Mouse (Mus musculus) kidney, adult 8-10 months (tissue): ENCODE results near the gene Tubgcp3.

Experiments used
- DNase-seq, 2 experiments: peaks; one replicate each; pipeline ENCODE4 v3.0.0; 2022

The Tubgcp3 gene

DNA sequence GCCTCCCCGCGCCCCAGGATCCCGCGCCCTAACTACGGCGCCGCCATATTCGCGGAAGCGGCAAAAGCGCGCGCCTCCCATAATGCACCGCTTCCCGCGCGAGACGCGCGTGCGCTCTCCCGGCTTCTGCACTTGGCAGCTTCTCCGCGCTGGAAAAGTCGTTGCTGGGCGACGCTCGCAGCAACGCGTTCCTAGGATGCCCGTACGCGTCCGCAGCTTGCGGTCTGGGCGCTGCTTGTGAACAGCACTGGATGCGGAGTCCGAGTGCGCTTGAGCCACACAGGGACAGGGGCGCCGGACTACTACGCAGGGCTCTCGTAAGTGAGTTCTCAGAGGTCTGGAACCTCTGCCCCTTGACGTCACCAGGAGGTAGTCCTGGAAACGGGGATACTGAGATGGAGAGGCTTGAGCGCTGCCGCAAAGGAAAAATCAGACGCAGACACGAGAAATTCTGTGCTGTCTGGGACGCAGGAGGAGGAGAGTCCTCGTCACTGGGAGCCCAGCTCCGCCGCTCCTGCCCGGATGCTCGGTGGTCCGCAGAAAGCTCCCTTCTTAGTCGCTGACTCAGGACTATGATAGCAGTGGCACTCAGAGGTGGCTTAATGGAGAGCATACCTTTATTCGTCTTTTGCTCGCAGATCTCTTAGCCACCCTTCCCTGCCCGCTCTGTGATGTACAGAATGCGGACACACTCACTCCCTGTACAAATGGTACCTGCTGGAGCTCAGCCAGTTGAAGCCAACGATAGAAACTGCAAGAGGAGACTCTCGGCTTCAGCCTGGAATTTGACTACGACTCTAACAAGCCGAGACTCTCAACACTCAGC is at the start of gene Tubgcp3:
TSS of gene Tubgcp3 (minus strand) at position 193 of the 826 bp plus-strand sequence.
- peak; percentile 77 to 88 for DNase-seq

DNA sequence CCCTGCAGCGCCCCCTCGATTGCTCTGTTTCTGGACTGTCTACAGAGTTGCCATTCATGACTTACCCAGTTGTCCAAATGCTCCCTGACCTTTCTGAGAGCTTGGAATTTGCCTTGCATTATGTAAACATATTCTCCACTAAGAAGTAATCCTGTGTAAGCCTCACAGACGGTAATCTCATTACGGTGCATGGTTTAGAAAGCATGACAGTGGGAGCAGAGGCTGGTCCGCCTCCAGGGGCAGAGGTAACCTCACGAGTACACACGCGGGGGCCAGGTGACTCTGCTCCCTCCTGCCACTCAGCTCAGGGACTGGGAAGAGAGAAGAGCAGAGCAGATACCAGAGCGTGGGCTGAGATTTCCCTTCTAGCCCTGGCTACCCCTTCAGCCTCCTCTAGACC is 47.0 kb upstream of the Tubgcp3 start:
- peak; percentile 70 to 76 for DNase-seq

GRCm38 (mm10) chr8:12715861-12716585 is 44.0 kb upstream of the Tubgcp3 start:
- peak; percentile 66 to 79 for DNase-seq

DNA sequence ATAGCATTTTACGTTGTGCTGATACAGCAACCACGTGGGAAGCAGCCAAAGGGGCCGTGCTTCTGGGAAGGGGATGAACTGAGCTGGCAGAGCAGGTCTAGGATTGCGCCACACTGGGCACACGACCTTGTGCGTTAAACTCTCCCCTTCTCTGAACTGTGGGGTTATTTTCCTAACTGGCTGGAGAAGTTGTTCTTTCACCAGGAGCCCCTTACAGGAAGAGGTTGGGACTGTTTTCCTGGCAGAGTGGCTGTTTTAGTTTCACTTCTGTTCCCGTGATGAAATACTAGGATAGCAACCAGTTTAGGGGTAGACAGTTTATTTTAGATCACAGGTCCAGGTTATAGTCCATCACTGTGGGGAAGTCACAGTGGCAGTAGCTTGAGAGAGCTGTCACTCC is 39.6 kb upstream of the Tubgcp3 start:
- DNase-seq, result no peak

DNA sequence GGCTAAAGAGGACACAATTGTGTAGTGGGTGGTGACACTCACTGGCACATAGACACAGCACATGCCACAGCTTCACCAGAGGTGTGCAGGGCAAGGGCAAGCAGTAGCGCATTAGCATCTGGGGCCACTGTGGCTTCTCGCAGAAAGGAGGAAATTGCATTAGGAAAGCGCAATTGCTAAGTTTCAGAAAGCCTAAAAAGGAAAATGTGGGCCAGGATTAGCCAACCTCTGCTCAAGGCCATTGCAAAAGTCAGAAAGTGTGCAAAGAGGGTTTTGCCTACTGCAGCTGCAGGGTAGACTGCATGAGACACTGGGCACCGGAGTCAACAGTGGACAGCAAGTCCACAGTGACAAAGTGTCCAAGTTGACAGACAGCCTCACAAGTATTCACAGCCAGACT is 31.5 kb upstream of the Tubgcp3 start:
- no peak for DNase-seq

DNA sequence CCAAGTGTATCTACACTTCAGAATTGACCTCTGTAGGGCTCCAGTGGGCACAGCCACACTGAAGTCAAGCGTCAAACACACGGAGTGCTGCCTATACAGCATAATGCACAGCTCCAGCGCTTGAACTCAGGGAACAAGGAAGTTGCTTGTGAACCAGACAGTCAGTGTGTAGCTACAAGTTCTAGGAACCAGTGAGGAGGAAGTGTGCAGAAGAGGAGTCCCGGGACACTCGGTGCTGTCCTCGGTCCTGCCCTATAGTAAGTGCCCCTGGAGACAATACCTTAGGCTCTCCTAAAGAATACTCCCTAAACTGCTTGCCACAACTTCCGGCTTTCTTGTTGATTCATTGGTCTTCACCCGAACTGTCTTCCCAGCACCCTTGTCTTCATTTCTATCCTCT is 30.2 kb upstream of the Tubgcp3 start:
- no peak for DNase-seq

DNA sequence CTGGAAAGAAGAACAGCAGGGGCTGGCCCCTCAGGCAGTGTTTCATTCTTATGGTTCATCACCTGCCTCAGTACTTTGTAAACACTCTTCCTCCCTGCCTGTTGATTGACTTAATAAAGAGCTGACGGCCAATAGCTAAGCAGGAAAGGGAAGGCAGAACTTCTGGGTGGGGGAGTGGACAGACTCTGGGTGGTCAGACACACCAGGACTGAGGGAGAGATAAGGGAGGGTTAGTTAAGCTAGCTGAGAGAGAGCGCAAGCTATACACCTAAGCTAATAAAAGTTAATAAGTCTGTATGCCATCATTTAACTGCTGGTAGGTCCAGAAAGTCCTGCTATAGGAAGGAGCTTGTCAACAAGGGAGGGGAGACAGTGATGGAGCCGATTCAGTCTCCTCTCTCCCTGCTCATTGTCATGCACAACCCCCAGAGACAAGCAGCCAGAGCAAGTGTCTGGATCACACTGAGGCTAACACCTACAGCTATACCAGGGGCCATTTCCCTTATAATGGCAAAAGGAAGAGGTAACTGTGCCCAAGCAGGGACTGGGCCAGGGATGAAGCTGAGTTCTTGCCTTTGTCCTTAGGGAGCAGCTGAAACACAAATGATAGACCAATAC is 26.7 kb upstream of the Tubgcp3 start:
- no peak for DNase-seq

- DNase-seq, result no peak
Observed at GRCm38 (mm10) chr8:12688851-12689250, 16.8 kb upstream of the Tubgcp3 start.

DNA sequence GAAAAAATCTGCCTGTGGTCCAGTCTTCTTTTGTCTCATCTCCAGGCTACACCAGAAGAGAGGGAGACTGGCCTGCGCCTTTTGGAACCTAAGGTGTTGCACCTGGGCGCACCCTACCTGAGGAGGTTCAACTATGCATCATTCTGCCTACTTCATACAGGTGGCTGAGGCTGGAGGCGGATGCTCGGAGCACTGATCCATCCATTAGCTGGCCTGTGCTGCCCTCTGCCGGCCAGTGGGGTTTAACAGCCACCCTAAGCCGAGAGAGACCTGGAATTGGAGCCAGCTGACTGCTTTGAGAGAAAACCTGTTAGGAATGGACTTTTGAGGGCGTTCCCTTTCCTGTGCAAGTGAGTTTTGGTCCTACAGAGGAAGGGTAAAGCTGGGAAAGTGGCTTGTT is 5.5 kb upstream of the Tubgcp3 start:
- peak; percentile 62 to 88 for DNase-seq

DNA sequence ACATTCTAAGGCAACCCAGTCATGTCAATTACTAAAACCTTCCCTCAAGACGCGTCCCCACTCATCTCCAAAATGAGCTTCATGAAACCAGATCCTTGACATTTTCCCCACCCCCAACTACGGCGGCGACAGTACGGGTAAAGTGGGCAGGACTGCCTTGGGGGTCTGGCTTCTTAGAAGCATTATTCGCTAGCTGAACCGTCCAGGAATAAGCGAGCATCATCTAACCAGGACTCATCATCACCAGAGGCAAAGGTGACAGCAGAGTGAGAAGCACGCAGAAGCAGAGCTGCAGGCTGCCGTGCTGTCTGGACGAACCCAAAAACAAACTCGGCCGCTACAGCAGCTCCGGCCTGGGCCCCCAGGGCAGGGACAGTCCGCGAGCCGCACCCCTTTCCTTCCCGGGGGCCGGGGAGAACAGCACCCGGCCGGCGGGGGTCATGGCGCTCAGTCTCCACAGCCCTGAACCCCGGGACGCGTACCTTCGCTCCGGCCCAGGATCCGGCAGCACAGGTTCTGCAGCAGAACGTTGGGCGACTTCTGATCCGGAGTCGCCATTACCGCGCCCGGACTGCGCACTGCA is 484 bp downstream of the Tubgcp3 start:
- DNase-seq, result peak in 1 of 2 experiments; percentile 7

DNA sequence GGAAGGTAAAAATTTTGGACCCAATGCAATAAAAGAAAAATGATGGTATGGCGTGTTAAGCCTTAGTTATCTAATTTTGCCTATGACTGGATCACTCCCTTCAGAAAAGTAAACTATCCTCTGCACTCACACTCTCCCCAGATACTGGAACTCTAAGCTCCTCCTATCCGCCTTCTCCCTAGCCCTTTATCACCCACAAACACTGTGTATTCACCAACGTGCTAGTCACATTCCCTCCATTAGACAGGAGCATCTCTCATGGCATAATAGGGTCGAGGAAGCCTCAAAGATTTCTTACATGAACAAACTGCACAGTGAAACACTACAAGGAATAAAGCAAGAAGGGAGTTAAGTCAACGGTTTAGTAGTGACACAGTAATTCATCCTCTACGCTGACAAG is 1.1 kb downstream of the Tubgcp3 start:
- DNase-seq, result no peak

DNA sequence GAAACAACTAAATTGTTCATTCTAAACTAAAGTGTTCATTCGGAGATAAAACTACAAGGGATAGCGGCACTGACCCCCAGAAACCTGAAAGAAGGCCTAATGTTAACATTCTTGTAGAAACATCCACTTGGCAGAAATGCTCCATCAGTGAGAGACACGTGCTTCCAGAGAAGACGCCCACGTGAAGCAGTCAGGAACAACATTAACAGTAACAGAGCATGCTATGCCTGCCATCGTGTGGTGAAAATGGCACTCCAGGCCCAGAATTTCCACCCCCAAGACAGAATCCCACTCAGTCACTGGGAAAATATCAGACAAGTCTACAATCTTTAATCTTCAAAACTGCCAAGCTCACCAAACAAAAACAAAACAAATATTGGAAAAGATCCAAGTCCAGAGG is 3.2 kb downstream of the Tubgcp3 start:
- DNase-seq, result peak; percentile 16 to 26

GRCm38 (mm10) chr8:12666530-12666929 is 5.5 kb downstream of the Tubgcp3 start:
- DNase-seq, result peak; percentile 25 to 33

DNA sequence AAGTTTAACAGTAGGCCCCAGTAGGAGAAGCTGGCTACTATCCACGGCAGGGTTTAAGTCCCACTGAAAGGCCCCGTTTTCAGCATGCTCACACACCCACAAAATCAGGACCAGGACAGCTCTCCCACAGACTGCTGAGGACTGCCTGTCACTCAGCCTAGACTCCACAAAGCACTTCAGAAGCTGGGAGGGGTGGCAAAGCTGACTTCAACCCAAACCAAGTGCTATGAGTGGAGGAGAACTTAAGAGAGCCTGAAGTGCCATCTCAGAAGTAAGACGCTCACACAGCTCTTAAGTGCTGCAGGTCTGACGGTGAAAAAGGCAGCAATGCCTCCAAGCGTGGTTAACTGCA is 9.0 kb downstream of the Tubgcp3 start:
- no peak for DNase-seq

- no peak for DNase-seq
Observed at GRCm38 (mm10) chr8:12662375-12663104, 9.5 kb downstream of the Tubgcp3 start.

GRCm38 (mm10) chr8:12657411-12657810 is 14.6 kb downstream of the Tubgcp3 start:
- DNase-seq, result no peak

DNA sequence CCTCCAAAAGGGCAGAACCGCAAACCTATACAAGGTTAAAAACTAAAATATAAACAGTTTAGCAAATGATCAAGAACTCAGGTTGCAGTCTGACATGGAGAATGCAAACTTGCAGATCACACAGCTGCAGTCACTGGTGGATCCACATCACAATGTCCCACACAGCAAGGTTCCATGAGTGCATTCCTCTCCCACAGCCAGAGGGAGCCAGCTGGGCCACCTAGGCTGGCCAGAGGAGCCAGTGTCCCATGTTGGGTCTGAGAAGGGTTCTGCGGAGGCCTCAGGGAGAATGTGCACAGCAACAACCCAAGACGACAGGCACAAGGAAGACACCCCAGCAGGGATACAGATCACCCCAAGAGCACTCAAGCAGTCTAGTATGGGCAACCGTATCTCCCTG is 20.8 kb downstream of the Tubgcp3 start:
- no peak for DNase-seq

- DNase-seq, result no peak
Observed at GRCm38 (mm10) chr8:12650495-12650894, 21.6 kb downstream of the Tubgcp3 start.

GRCm38 (mm10) chr8:12648951-12649350 is 23.1 kb downstream of the Tubgcp3 start:
- no peak for DNase-seq

DNA sequence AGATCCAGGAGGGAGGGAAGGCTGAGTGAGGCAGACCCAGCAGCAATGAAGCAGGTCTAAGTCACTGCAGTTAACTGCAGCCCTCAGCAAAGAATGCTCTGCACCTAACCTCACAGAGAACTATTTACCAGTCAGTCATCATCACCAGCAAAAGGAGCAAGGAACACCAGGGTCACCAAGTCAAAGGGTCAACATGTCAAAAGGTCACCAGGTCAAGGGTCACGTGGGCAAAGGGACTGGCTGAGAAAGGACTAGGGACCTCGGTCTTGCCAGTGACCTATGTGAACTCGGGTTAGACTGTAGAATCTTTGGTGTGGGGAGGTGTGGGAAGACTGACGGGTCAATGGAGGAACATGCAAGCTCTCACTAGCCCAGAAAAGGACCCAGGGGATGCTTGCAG is 25.5 kb downstream of the Tubgcp3 start:
- peak in 1 of 2 experiments; percentile 15 for DNase-seq

DNA sequence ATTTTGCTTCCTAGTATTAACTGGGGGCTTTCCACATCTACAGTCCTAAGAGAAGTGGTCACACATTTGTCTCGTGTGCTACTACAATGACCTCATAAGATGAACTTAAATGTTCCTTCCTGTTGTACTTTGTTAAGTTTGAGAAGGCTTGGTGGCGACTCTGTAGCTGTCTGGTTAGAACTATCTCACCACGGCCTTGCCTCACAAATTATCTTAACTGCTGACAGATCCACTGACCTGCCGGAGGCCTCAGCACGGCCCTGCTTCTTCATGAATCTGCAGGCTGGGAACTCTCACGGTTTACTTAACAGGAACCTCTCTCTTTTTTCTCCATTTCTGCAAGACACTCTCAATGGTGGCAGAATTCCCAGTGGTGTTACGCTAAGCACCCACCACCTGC is 27.2 kb downstream of the Tubgcp3 start:
- DNase-seq, result no peak

DNA sequence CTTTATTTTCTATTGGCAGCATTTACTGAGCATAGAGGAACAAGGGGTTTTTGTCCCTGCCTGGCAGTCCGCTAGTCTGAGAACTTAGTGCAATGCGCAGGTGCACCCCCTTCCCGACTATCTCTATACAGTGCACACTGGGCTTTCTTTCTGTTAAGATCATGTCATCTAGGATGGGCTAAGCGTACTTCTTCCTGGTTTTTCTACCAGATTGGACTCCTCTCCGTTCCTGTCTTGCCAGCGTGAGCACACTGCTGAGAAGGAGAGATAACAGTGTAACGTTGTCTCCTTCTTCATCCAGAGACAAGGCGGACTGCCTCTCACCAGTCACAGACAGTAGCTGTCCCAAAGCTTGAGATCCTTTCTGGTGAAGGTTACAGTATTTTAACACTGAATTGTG is 27.7 kb downstream of the Tubgcp3 start:
- DNase-seq, result no peak

DNA sequence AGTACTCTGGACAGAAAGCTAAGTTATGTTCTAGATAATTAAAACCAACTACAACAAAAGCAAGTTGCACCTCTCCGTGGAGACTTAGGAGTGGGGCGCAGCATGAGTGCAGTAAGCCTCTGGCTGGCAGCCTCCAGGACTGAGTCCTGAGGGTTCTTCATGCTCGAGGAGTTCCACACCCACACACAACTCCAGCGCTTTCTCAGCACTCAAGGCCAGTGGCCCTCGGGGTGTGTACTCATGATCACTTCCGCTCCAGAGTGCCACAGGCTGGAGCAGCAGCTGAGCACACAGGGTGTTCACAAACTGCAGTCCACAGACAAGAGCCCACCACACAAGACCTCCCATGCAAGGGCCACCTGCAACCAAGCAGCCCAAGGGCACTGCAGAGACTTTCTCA is 30.5 kb downstream of the Tubgcp3 start:
- DNase-seq, result no peak
